Mouse (Mus musculus) liver, embryonic 13.5 days (tissue): Measurements from ENCODE around the gene Tmem238l. TPM values are rescaled to one million over a fixed set of nuclear protein-coding genes. Genes with fewer than 3 reads are reported as not detected.
A peak's percentile ranks its signal among the peaks of the same experiment; 100 is the strongest.

Experiments used
- ATAC-seq: fragments of 200-750 bp; cut with Nextera tagmentation; 2 replicates; pipeline ENCODE4 v1.8.0; 2017; ENCODE audit warnings: low read depth, mild to moderate bottlenecking, moderate number of reproducible peaks, moderate library complexity
- DNase-seq: peaks from one replicate; pipeline ENCODE4 v3.0.0; 2022
- H3K27ac ChIP-seq: fragments of 300-500 bp; sonication (generic); 2 replicates; pipeline ENCODE4 v1.5.1; 2015; ENCODE audit warnings: moderate library complexity, mild to moderate bottlenecking, inconsistent platforms
- H3K27me3 ChIP-seq: fragments of 300-500 bp; sonication (generic); 2 replicates; pipeline ENCODE4 v1.6.1; 2015; ENCODE audit warnings: mild to moderate bottlenecking, inconsistent platforms
- H3K36me3 ChIP-seq: fragments of 300-500 bp; sonication (generic); 2 replicates; pipeline ENCODE4 v1.6.1; 2015; ENCODE audit warnings: mild to moderate bottlenecking, inconsistent platforms
- H3K4me1 ChIP-seq: fragments of 300-500 bp; sonication (generic); replicated peaks from 2 replicates; pipeline ENCODE4 v1.6.1; 2015; ENCODE audit warnings: inconsistent platforms
- H3K4me2 ChIP-seq: fragments of 300-500 bp; sonication (generic); 2 replicates; pipeline ENCODE4 v1.6.1; 2015; ENCODE audit warnings: inconsistent platforms, mild to moderate bottlenecking, moderate library complexity
- H3K4me3 ChIP-seq: fragments of 300-500 bp; sonication (generic); replicated peaks from 2 replicates; pipeline ENCODE4 v1.5.1; 2015; ENCODE audit warnings: mild to moderate bottlenecking, inconsistent platforms
- H3K9ac ChIP-seq: fragments of 300-500 bp; sonication (generic); 2 replicates; pipeline ENCODE4 v1.6.1; 2015; ENCODE audit warnings: mild to moderate bottlenecking, inconsistent platforms
- H3K9me3 ChIP-seq: fragments of 300-500 bp; sonication (generic); replicated peaks from 2 replicates; pipeline ENCODE4 v1.6.1; 2016; ENCODE audit warnings: inconsistent platforms
- WGBS: fragments of 180-500 bp; shearing (Covaris S2); methylation state at CpG from one replicate; pipeline ENCODE4 v1.1.7; 2015; ENCODE audit not compliant: insufficient replicate concordance; 5-methylcytosine and 5-hydroxymethylcytosine counted together
- polyA plus RNA-seq: library from polyadenylated mRNA; unstranded; fragments of >200 nt; fragmentation: Nextera tagmentation; extraction: Ambion mirVana; gene quantifications from 2 replicates; pipeline ENCODE4 v1.2.1, GENCODE M21; 2015

Gene Tmem238l
- polyA plus RNA-seq, 1 experiment from 2014 or later = not detected

DNA sequence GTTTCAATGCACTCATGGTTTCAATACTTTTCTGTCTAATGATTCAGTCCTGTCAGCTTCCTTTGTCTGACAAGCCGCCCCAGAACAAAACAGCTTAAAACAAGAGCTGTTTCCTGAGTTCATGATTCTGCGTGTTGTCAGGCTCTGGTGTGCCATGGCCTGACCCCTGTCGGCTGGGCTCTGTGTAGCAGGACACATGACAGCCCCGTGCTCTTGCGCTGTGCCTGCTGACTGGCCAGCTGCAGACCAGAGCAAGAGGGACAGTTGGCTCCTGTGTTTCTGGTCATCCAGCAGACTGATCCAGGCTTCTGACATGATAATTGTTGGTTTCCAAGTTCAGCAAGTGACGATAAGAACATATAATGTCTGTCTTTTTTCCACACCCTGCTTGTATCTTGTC lies 26.4 kb downstream of the Tmem238l start:
- H3K9me3 ChIP-seq = no peaks in the 10 kb centered on the region
- H3K36me3 ChIP-seq = no peaks in the 10 kb centered on the region
- H3K27me3 ChIP-seq = peaks cover 18% of the 10 kb centered on the region
- 36% methylated on average over 6 of the region's 6 CpGs for WGBS
- no peak overlapping the region for H3K4me2 ChIP-seq
- no peak overlapping the region for H3K4me3 ChIP-seq
- H3K4me1 ChIP-seq = peaks cover 15% of the 10 kb centered on the region
- H3K27ac ChIP-seq = no peak overlapping the region
- DNase-seq (no peak), ATAC-seq (no peak)
- H3K9ac ChIP-seq = no peak overlapping the region

DNA sequence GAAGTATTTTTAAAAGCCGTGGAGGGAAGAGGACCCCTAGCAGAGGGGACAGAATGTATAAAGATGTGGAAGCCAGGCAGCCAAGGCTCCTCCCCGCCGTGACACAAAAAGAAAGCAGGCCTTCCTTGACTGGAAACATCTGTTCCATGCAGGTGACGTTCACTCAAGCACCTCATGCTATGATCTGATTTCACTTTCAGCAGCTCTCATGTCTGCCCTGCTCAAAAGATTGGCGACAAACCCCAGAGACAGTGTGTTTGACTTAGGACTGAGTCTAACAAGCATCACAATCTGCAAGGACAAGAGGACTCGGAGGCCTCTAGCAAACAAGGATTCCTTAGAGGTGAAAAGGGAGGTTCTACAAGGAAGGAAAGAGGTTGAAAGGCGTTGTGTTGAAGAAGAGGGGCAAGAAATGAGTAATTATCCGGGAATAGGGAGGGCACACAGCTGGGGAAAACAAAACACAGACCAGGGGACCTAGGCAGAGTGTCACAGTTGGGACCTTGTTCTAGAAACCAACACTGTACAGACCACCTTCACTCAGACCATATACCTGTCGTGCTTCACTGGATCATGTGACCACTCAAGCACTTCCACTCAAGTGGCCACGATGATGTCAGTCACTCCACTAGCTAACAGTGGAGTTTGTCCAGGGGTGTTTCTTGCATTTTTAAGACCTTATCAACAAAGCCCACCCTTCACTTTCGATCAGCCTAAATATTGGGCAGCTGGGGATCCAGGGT lies 27.2 kb downstream of the Tmem238l start:
- Histone ChIP-seq H3K27me3 (peaks cover 18% of the 10 kb centered on the region), H3K27ac (no peak overlapping the region), H3K9me3 (no peaks in the 10 kb centered on the region), H3K9ac (no peak overlapping the region), H3K36me3 (no peaks in the 10 kb centered on the region), H3K4me3 (no peak overlapping the region), H3K4me2 (no peak overlapping the region), H3K4me1 (peaks cover 15% of the 10 kb centered on the region)
- DNase-seq = no peak
- ATAC-seq = no peak
- WGBS = 53% methylated on average over 11 of the region's 11 CpGs

DNA sequence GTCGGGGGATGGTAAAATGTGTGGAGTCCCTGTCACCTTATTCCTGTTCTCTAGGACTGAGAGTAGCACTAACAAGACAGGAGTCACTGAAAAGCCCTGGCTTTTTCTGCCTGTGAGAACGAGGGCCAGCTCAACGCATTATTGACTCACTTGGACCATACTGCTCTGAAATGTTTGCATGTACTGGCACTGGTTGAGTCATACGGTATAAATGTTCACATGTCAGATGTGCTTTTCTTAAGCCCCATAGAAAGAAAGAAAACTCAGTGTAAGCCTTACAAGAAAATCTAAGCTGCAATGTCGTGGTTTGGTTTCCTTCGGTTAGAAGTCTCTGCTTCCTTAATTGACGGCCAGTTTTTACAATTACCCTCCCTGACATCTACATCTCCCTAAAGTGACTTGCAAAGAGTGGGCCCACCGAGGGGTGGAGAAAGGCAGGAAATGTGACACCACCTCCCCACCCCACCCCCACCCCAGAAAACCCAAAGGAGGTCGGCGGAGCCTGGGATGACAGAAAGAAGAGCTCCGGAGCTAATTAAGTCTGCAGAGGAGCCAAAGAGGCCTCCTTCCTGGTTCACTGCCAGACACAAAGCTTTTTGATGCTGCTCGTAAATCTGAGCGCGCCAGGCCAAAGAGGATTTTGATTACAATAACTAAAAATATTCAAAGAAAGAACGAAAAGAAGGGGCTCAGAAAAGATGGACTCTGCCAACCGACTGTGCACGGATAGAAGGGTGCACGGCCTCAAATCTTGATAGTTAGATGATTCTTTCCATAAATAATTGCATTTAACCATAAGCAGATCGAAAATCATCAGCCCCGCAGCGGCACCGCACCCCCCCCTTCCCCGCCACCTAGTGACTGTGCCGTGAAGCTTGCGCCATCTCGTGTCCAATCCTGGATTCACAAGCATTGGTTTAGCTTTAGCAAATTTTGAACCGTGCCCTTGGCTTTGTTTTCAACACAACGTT lies 28.0 kb downstream of the Tmem238l start:
- H3K4me2 ChIP-seq = peak overlapping the region; percentile 63
- no peaks in the 10 kb centered on the region for H3K9me3 ChIP-seq
- peaks cover 18% of the 10 kb centered on the region for H3K27me3 ChIP-seq
- peak; percentile 34 for DNase-seq
- peaks cover 15% of the 10 kb centered on the region for H3K4me1 ChIP-seq
- no peaks in the 10 kb centered on the region for H3K36me3 ChIP-seq
- H3K9ac ChIP-seq = peak overlapping the region; percentile 53; the same call in 1 of the 2 replicates
- H3K4me3 ChIP-seq = peak overlapping the region; percentile 56
- ATAC-seq = no peak
- WGBS = 6% methylated on average over 28 of the region's 28 CpGs
- H3K27ac ChIP-seq = no peak overlapping the region

DNA sequence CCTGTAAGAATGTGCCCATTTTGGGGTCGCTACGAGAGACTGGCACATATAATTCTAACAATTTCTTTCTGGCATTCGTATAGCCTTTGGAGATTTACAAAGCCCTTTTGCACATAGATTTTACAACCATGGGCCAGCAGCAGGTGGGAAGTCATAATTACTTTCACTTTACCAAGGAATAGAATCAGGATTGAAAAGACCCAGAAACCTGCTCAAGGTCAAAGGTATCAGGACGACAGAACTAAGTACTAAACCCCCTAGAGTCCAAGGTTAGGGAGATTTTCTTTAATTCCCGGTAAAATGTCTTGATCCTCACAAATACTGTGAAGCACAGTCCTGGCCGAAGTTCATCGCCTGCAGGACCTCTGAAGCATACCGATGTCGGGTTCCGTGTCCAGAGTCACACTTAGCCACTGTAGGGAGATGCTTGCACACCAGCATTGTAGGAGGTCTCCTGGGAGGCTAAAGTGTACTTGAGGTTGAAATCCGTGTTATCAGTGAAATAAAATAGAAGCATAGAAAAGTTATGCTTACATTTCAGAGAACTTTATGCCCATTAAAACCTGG lies 28.8 kb downstream of the Tmem238l start:
- Histone ChIP-seq H3K4me2 (peak overlapping the region; percentile 63), H3K4me3 (peak overlapping the region; percentile 56), H3K36me3 (no peaks in the 10 kb centered on the region), H3K9ac (peak overlapping the region; percentile 53), H3K27ac (no peak overlapping the region), H3K9me3 (no peaks in the 10 kb centered on the region), H3K27me3 (peaks cover 18% of the 10 kb centered on the region), H3K4me1 (peaks cover 15% of the 10 kb centered on the region)
- no peak for DNase-seq
- 27% methylated on average over 11 of the region's 11 CpGs for WGBS
- no peak for ATAC-seq

DNA sequence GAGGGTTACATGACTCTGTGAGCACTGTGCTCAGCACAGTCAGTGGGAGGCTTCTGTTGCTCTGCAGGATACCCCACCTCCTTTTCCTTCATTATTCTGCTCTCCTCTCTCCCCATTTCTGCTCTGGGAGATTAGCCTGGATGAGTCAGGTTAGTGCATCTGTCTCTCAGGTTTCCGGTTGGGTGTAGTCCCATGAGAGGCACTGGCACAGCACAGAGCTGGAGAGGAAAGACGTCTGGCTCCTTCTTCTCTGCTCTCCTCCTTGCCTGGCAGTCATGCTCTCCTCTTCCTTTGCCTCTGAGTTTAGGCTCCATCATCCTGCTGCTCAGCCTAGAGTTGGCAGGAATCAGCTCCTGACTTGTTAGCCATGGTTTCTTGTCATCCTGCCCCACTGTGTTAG lies 35.7 kb downstream of the Tmem238l start:
- H3K4me1 ChIP-seq = no peaks in the 10 kb centered on the region
- no peaks in the 10 kb centered on the region for H3K9me3 ChIP-seq
- ATAC-seq (no peak), DNase-seq (no peak)
- no peaks in the 10 kb centered on the region for H3K27me3 ChIP-seq
- no peak overlapping the region for H3K27ac ChIP-seq
- WGBS = 46% methylated on average over 2 of the region's 2 CpGs
- H3K36me3 ChIP-seq = no peaks in the 10 kb centered on the region
- H3K4me3 ChIP-seq = no peak overlapping the region
- no peak overlapping the region for H3K4me2 ChIP-seq
- no peak overlapping the region for H3K9ac ChIP-seq

DNA sequence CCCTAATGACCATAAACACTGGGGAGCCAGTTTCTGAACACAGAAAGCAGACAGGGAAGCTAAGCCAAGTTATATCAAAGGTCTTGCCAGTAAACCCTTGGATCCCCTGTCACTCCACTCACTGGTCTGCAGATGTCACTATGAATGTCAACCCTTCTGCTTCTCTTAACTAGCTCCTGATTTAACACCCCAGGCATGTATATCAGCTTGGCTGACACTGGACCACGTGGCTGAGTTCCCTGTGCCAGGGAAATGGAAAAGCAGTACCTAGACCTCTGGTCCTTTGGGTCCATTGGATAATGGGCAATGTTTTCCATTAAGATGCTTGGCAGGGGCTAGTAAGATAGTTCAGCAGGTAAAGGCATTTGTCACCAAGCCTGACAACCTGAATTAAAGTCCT lies 37.2 kb downstream of the Tmem238l start:
- WGBS = 20% methylated on average over 1 of the region's 1 CpGs
- no peaks in the 10 kb centered on the region for H3K27me3 ChIP-seq
- H3K9ac ChIP-seq = no peak overlapping the region
- no peak overlapping the region for H3K4me2 ChIP-seq
- ATAC-seq = no peak
- DNase-seq = no peak
- H3K27ac ChIP-seq = no peak overlapping the region
- H3K4me1 ChIP-seq = no peaks in the 10 kb centered on the region
- no peaks in the 10 kb centered on the region for H3K9me3 ChIP-seq
- no peak overlapping the region for H3K4me3 ChIP-seq
- H3K36me3 ChIP-seq = no peaks in the 10 kb centered on the region

DNA sequence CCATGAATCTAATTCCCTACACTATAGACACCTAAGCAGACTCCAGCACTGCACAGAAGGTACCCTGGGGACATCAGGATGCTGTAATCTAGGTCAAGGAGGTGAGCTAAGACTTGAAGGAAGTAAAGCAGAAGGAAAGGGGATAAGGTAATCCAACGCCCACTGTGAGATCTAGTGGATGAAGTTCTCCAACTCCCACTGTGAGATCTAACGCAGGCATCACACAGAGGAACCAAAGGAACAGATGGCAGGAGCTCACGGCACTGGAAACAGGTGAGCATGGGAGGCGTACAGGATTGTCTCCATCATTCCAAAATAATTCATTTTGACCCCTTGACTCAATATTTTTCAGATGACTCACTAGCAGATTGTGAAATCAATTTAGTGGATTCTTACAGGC lies 40.0 kb downstream of the Tmem238l start:
- ATAC-seq = no peak
- Histone ChIP-seq H3K4me1 (no peaks in the 10 kb centered on the region), H3K27me3 (no peaks in the 10 kb centered on the region), H3K36me3 (no peaks in the 10 kb centered on the region), H3K9me3 (no peaks in the 10 kb centered on the region), H3K4me3 (no peak overlapping the region), H3K4me2 (no peak overlapping the region), H3K9ac (no peak overlapping the region), H3K27ac (no peak overlapping the region)
- no peak for DNase-seq
- WGBS = 56% methylated on average over 4 of the region's 4 CpGs

DNA sequence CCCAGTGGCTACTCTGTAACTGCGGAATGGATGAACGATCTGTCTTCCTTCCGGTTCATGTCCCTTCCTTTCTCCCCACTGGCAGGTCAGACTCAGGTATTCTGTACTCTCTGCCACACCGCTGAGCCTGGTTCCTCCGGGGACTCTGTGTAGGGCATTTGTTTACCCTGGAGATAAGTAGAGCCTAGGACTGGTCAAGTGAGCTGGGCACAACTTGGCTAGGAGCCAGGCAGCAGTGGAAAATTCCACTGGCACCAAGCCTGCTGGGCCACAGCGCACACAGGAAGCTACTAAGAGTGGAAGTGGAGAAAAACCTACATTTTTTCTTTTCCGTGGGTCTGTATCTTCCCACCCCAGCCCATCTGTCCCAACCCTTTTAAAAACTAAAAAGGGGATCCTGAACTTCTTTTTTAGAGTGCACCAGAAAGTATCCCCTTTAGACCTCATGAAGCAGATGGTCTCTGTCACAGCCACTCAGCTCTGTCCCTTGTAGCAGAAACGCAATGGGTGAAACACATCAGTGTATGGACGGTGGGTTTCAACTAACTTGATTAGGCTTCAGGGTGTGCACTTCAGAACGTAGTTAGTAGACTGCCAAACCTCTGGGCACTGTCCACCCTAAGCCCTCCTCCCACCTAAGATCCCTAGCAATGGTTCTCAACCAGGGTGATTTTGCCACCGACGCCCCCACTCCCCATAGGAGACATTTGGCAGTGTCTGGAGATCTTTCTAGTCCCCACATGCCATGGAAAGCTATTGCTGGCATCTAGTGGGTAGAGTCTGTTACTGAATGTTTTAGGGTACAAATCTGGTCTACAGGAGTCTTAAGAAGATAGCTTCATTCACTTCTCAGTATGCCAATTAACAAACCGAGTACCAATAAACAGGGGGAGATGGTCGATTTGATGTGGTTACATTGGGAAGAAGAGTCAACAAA lies 42.3 kb downstream of the Tmem238l start:
- Histone ChIP-seq H3K9me3 (no peaks in the 10 kb centered on the region), H3K4me1 (no peaks in the 10 kb centered on the region), H3K36me3 (no peaks in the 10 kb centered on the region), H3K27me3 (no peaks in the 10 kb centered on the region), H3K9ac (no peak overlapping the region), H3K4me2 (no peak overlapping the region), H3K27ac (no peak overlapping the region), H3K4me3 (no peak overlapping the region)
- 55% methylated on average over 14 of the region's 14 CpGs for WGBS
- no peak for ATAC-seq
- DNase-seq = no peak

DNA sequence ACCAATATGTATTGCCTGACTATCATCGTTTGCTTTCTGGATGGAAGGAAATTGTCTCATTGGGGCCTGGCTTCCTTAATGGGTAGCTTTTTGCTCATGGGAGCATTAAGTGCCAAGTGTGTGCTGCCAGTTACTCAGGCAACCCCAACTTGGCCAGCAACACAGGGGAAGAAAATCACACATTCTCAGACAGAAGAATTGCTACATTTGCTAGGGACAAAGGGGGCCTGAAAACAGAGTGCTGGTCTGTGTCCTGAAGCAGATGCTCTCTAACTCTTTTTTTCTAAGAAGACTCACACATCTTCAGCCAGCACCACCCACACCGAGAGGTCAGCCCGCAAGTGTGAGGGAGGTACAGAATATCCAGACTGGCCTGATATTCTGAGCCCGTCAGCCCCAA lies 44.2 kb downstream of the Tmem238l start:
- no peak overlapping the region for H3K4me3 ChIP-seq
- H3K9ac ChIP-seq = no peak overlapping the region
- no peak overlapping the region for H3K4me2 ChIP-seq
- DNase-seq (no peak), ATAC-seq (no peak)
- no peak overlapping the region for H3K27ac ChIP-seq
- WGBS = 51% methylated on average over 4 of the region's 4 CpGs
- H3K9me3 ChIP-seq = no peaks in the 10 kb centered on the region
- no peaks in the 10 kb centered on the region for H3K27me3 ChIP-seq
- no peaks in the 10 kb centered on the region for H3K36me3 ChIP-seq
- no peaks in the 10 kb centered on the region for H3K4me1 ChIP-seq

DNA sequence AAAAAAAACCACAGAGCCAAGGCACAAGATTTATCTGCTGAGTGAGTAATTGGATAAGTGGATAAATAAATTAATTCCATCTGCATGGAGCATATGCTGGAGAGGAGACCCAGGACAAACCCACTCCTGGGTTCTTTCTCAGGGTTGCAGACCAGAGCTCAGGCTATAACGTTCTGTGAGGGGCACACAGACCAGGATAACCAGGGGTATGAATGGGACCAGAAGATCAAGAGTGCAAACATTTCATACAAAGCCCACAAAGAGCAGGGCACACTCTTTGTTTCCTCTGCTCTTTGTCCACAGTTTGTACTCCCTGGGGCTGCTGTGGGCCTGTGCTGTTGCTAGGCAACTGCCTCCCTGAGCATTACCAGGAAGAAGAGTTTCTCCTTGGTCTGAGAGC lies 45.3 kb downstream of the Tmem238l start:
- H3K27me3 ChIP-seq = no peaks in the 10 kb centered on the region
- ATAC-seq (no peak), DNase-seq (no peak)
- H3K27ac ChIP-seq = no peak overlapping the region
- no peak overlapping the region for H3K9ac ChIP-seq
- no peak overlapping the region for H3K4me2 ChIP-seq
- H3K4me1 ChIP-seq = no peaks in the 10 kb centered on the region
- no peaks in the 10 kb centered on the region for H3K36me3 ChIP-seq
- H3K4me3 ChIP-seq = no peak overlapping the region
- 64% methylated on average over 1 of the region's 1 CpGs for WGBS
- H3K9me3 ChIP-seq = no peaks in the 10 kb centered on the region
